Mouse (Mus musculus) stomach, postnatal 0 days (tissue): ENCODE measurements around the gene Stox2. TPM values are rescaled to one million over a fixed set of nuclear protein-coding genes. Genes with fewer than 3 reads are reported as not detected.
A peak's percentile ranks its signal among the peaks of the same experiment; 100 is the strongest.

Source experiments
- ATAC-seq: fragments of 200-750 bp; cut with Nextera tagmentation; 2 replicates; pipeline ENCODE4 v1.8.0; 2017; ENCODE audit not compliant: low FRiP score, low TSS enrichment
- DNase-seq: peaks from one replicate; pipeline ENCODE4 v3.0.0-alpha.2; 2016; ENCODE audit warnings: low spot score
- H3K27ac ChIP-seq: fragments of 300-500 bp; sonication (generic); replicated peaks from 2 replicates; pipeline ENCODE4 v1.5.1; 2014; ENCODE audit warnings: mild to moderate bottlenecking, control low read depth
- H3K27me3 ChIP-seq: fragments of 300-500 bp; sonication (generic); 2 replicates; pipeline ENCODE4 v1.6.1; 2014; ENCODE audit warnings: low read length; ENCODE audit not compliant: control insufficient read depth, insufficient read depth
- H3K36me3 ChIP-seq: fragments of 300-500 bp; sonication (generic); 2 replicates; pipeline ENCODE4 v1.6.1; 2014; ENCODE audit warnings: low read length, mixed read lengths; ENCODE audit not compliant: control insufficient read depth, insufficient read depth
- H3K4me1 ChIP-seq: fragments of 300-500 bp; sonication (generic); replicated peaks from 2 replicates; pipeline ENCODE4 v1.6.1; 2014; ENCODE audit warnings: antibody characterized with exemption; ENCODE audit not compliant: control insufficient read depth, insufficient read depth
- H3K4me2 ChIP-seq: fragments of 300-500 bp; sonication (generic); replicated peaks from 2 replicates; pipeline ENCODE4 v1.6.1; 2014; ENCODE audit warnings: low read depth, mild to moderate bottlenecking, control low read depth, moderate library complexity
- H3K4me3 ChIP-seq: fragments of 300-500 bp; sonication (generic); 2 replicates; pipeline ENCODE4 v1.5.1; 2014; ENCODE audit warnings: low read depth, low read length, control low read depth
- H3K9ac ChIP-seq: fragments of 300-500 bp; sonication (generic); 2 replicates; pipeline ENCODE4 v1.6.1; 2014; ENCODE audit warnings: mild to moderate bottlenecking, low read length, control low read depth, mixed read lengths
- H3K9me3 ChIP-seq: fragments of 300-500 bp; sonication (generic); 2 replicates; pipeline ENCODE4 v1.6.1; 2016; ENCODE audit warnings: low read length; ENCODE audit not compliant: control insufficient read depth
- CTCF ChIP-seq: IDR thresholded peaks from 2 replicates; pipeline ENCODE4 v1.5.1; 2016; ENCODE audit warnings: antibody characterized with exemption, low read depth, mild to moderate bottlenecking, moderate library complexity
- EP300 ChIP-seq: optimal IDR thresholded peaks from 2 replicates; pipeline ENCODE3; 2016; ENCODE audit warnings: antibody characterized with exemption
- WGBS: fragments of 180-500 bp; shearing (Covaris S2); extraction: QIAGEN DNeasy Blood & Tissue Kit; methylation state at CpG from one replicate; pipeline ENCODE4 v1.1.7; 2014; 5-methylcytosine and 5-hydroxymethylcytosine counted together
- polyA plus RNA-seq: library from polyadenylated mRNA; unstranded; fragments of >200 nt; fragmentation: Nextera tagmentation; extraction: Ambion mirVana; gene quantifications from 2 replicates; pipeline ENCODE4 v1.2.1, GENCODE M21; 2015

Gene Stox2
- polyA plus RNA-seq, 1 experiment from 2014 or later, result 5.7 TPM

DNA sequence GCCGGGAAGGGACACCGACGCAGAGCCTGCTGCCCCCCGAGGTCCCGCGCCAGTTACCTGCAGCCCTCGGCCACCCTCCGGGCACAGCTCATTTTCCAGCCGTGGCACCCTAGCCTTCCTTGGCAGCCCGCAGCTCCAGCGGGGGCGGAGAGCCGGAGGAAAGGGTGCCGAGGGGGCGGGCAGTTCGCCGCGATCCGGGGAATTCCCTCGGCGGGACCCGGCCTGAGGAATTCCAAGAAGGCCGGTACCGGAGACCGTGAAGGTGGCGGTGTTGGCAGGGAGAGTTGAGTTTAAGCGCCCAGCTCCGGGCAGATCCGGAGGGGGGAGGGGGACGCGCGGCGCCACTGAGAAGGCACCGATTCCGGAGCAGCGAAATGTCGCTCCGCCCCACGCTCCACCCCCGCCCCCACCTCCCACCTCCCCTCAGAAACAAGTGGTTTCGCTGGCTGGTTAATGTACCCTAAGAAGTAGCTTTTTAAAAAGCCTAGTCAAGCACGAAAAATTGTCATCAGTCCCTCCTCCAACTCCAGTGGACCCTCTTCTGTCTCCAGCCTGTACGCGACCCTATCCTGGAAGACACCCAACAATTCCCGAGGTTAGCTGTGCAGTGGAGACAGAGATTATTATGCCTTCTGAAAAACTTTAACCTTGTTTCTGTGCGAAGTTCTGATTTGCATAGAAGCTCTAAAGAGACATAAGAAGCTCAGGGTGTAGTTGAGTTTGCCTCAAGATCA, 32.5 kb downstream of the Stox2 start:
- Histone ChIP-seq H3K4me1 (no peaks in the 10 kb centered on the region), H3K27me3 (peaks cover 3% of the 10 kb centered on the region; the same call in 1 of the 2 replicates), H3K4me3 (peak overlapping the region; percentile 75), H3K27ac (peak overlapping the region; percentile 71), H3K9me3 (no peaks in the 10 kb centered on the region), H3K36me3 (no peaks in the 10 kb centered on the region), H3K4me2 (peak overlapping the region; percentile 95), H3K9ac (peak overlapping the region; percentile 74)
- under 1% methylated on average over 46 of the region's 46 CpGs for WGBS
- ATAC-seq (peak; percentile 64), DNase-seq (peak; percentile 71)
- TF ChIP-seq CTCF (no peak), EP300 (no peak)

DNA sequence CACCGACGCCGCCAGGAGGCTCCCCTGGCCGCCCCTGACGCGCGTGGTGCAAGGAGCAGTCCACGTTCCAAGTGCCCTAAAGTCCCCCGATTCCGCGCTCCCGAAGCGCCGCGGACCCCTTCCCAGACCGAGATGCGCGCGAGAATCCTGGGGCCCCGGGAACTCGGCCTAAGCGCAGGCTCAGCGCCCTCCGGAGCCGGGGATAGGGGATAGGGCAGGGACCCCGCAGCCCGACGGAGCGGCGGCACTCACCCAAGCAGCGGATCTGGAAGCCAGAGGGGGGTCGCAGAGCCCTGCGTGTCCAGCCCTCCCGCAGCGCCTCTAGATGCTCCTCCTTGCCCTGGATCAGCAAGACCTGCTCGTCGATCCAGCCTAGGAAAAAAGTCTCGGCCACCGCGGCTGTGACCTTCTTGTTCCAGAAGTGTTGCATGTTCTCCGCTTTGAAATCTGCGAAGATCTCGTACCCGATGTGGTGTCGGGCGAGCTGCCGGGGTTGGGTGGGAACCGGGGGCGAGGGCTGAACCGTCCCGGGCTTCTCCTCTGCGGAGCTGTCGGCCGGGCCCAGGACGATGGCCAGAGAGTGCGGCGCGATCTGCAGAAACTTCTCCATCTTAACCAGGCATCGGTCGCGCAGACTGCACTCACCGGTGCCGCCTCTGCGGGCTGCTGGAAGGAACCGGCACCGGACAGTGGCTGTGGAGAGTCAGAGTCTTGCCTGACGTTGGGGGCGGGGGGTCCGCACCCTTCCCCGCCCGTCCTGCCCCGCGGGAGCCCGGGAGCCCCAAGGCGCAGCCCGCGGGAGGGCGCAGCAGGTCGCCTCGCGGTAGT, 33.3 kb downstream of the Stox2 start:
- peak overlapping the region; percentile 75 for H3K4me3 ChIP-seq
- ATAC-seq, result peak; percentile 64
- WGBS, result under 1% methylated on average over 68 of the region's 81 CpGs

DNA sequence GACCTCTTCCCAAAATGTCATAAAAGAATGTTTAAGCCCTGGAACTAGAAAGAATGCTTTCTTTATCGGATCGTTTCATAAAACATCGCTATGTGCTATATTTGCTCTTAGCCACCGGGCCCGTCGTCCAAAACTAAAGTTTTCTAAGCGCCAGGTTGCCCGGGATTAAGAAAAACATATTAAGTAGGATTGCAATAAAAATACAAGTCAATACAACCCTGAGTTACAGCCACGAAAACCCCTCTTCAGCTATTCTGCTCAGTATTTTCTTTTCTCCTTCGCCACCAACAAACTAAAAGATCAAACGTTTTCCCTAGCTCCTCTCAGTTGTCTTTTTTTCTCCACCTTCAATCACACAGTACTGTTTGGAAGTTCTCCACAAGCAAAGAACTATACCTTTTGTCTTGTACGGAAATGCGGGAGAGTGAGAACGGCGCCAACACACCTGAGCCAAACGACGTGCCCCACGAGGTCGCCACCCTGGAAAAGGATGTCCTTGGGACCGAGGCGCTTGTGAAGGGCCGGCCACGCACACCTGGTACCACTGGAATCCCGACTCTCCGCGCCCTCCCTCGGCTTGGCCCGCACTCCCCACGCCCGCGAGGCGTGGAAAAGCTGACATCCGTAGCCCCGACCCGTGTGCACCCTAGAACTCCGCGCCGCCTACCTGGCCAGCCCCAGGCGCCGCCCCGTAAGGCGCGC, 34.0 kb downstream of the Stox2 start:
- Histone ChIP-seq H3K4me3 (peak overlapping the region; percentile 75), H3K9ac (peak overlapping the region; percentile 74), H3K9me3 (no peaks in the 10 kb centered on the region), H3K27ac (peak overlapping the region; percentile 71), H3K4me2 (peak overlapping the region; percentile 95), H3K36me3 (no peaks in the 10 kb centered on the region), H3K27me3 (peaks cover 3% of the 10 kb centered on the region; the same call in 1 of the 2 replicates), H3K4me1 (no peaks in the 10 kb centered on the region)
- WGBS, result 2% methylated on average over 43 of the region's 43 CpGs
- TF ChIP-seq CTCF (no peak), EP300 (no peak)
- ATAC-seq, result peak; percentile 78
- DNase-seq, result peak; percentile 69

More for the DNA sequence above, 33.3 kb downstream of the Stox2 start:
- peak overlapping the region; percentile 71 for H3K27ac ChIP-seq
- DNase-seq, result peak; percentile 55
- H3K4me1 ChIP-seq, result no peaks in the 10 kb centered on the region
- peaks cover 3% of the 10 kb centered on the region; the same call in 1 of the 2 replicates for H3K27me3 ChIP-seq
- H3K9ac ChIP-seq, result peak overlapping the region; percentile 74
- no peaks in the 10 kb centered on the region for H3K36me3 ChIP-seq
- TF ChIP-seq EP300, result no peak
- peak; percentile 45 for TF ChIP-seq CTCF
- H3K9me3 ChIP-seq, result no peaks in the 10 kb centered on the region
- H3K4me2 ChIP-seq, result peak overlapping the region; percentile 95

DNA sequence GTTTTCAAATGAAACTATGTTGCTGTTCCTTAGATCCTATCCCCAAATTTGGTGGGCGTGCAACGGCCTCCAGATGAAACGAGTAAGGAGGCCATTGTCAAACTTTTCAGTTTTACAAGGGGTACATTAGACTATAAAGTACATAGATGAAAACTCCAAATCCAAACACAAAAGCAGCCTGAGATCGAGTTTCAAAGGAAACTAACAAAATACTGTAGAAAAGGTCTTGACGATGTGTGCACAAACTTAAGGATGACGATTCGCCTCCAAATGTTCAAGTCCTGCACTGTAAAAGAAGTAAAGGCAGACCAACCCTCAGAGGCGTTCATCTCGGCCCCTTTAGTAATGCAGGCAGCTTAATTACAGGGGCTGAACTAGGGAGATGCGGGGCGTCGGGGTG, 34.8 kb downstream of the Stox2 start:
- no peak for ATAC-seq
- WGBS, result 14% methylated on average over 12 of the region's 12 CpGs
- peaks cover 3% of the 10 kb centered on the region; the same call in 1 of the 2 replicates for H3K27me3 ChIP-seq
- no peaks in the 10 kb centered on the region for H3K9me3 ChIP-seq
- H3K4me3 ChIP-seq, result peak overlapping the region; percentile 75; the same call in 1 of the 2 replicates
- no peaks in the 10 kb centered on the region for H3K4me1 ChIP-seq
- H3K4me2 ChIP-seq, result peak overlapping the region; percentile 95; the same call in 1 of the 2 replicates
- H3K27ac ChIP-seq, result no peak overlapping the region
- no peak overlapping the region for H3K9ac ChIP-seq
- H3K36me3 ChIP-seq, result no peaks in the 10 kb centered on the region
- no peak for TF ChIP-seq EP300
- no peak for TF ChIP-seq CTCF
- DNase-seq, result no peak

DNA sequence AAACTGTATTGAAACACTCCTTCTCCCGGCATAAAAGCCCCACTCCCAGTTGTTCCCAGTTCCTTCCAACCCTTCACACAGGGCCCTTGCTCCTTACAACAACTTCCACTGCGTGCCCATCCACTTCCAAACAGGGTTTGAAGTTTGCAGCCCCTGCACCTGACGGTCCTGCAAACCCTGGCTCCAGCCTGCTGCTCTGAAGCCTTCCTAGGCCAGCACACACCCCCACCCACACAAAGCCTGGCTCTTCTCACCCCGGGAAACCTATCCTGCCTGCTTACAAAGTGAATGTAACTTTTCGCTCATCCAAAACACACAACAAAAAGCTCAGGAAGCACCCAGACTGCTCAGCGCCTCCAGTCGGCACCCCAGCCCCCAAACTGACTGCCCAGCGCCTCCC, 37.1 kb downstream of the Stox2 start:
- Histone ChIP-seq H3K4me2 (no peak overlapping the region), H3K4me3 (no peak overlapping the region), H3K9me3 (no peaks in the 10 kb centered on the region), H3K36me3 (no peaks in the 10 kb centered on the region), H3K4me1 (no peaks in the 10 kb centered on the region), H3K27ac (no peak overlapping the region), H3K9ac (no peak overlapping the region), H3K27me3 (peaks cover 3% of the 10 kb centered on the region; the same call in 1 of the 2 replicates)
- no peak for DNase-seq
- no peak for ATAC-seq
- WGBS, result 23% methylated on average over 8 of the region's 8 CpGs
- no peak for TF ChIP-seq CTCF
- TF ChIP-seq EP300, result no peak
